Mouse (Mus musculus): Measurements from ENCODE around the gene Nfam1. TPM values are rescaled to one million over a fixed set of nuclear protein-coding genes. Genes with fewer than 3 reads are reported as not detected.

Nfam1 gene
- total RNA-seq, 1 experiment from 2014 or later: 242 TPM

GRCm38 (mm10) chr15:82968449-82968848 lies 64.7 kb downstream of the Nfam1 start:
- ATAC-seq (ENCODE audit: extremely low read depth, insufficient number of reproducible peaks, low FRiP score, poor library complexity, severe bottlenecking): no peak

- no peak for ATAC-seq (ENCODE audit: extremely low read depth, insufficient number of reproducible peaks, low FRiP score, poor library complexity, severe bottlenecking)
These were observed 65.2 kb downstream of the Nfam1 start for GRCm38 (mm10) chr15:82967947-82968346.

- no peak for ATAC-seq (ENCODE audit: extremely low read depth, insufficient number of reproducible peaks, low FRiP score, poor library complexity, severe bottlenecking)
These were observed 68.8 kb downstream of the Nfam1 start for GRCm38 (mm10) chr15:82964266-82964825.

GRCm38 (mm10) chr15:82963556-82964156 lies 69.5 kb downstream of the Nfam1 start:
- no peak for ATAC-seq (ENCODE audit: extremely low read depth, insufficient number of reproducible peaks, low FRiP score, poor library complexity, severe bottlenecking)

GRCm38 (mm10) chr15:82963090-82963489 lies 70.0 kb downstream of the Nfam1 start:
- ATAC-seq (ENCODE audit: extremely low read depth, insufficient number of reproducible peaks, low FRiP score, poor library complexity, severe bottlenecking): no peak

- ATAC-seq (ENCODE audit: extremely low read depth, insufficient number of reproducible peaks, low FRiP score, poor library complexity, severe bottlenecking): no peak
These were observed 70.6 kb downstream of the Nfam1 start for GRCm38 (mm10) chr15:82962536-82962935.

GRCm38 (mm10) chr15:82960786-82961561 lies 72.1 kb downstream of the Nfam1 start:
- ATAC-seq (ENCODE audit: extremely low read depth, insufficient number of reproducible peaks, low FRiP score, poor library complexity, severe bottlenecking): no peak

- no peak for ATAC-seq (ENCODE audit: extremely low read depth, insufficient number of reproducible peaks, low FRiP score, poor library complexity, severe bottlenecking)
These were observed 74.0 kb downstream of the Nfam1 start for GRCm38 (mm10) chr15:82959151-82959550.

- no peak for ATAC-seq (ENCODE audit: extremely low read depth, insufficient number of reproducible peaks, low FRiP score, poor library complexity, severe bottlenecking)
These were observed 74.8 kb downstream of the Nfam1 start for GRCm38 (mm10) chr15:82958253-82958701.

GRCm38 (mm10) chr15:82956721-82957120 lies 76.4 kb downstream of the Nfam1 start:
- ATAC-seq (ENCODE audit: extremely low read depth, insufficient number of reproducible peaks, low FRiP score, poor library complexity, severe bottlenecking): no peak

GRCm38 (mm10) chr15:82956310-82956709 lies 76.8 kb downstream of the Nfam1 start:
- no peak for ATAC-seq (ENCODE audit: extremely low read depth, insufficient number of reproducible peaks, low FRiP score, poor library complexity, severe bottlenecking)

GRCm38 (mm10) chr15:82955286-82955685 lies 77.8 kb downstream of the Nfam1 start:
- no peak for ATAC-seq (ENCODE audit: extremely low read depth, insufficient number of reproducible peaks, low FRiP score, poor library complexity, severe bottlenecking)

GRCm38 (mm10) chr15:82954034-82954433 lies 79.1 kb downstream of the Nfam1 start:
- ATAC-seq (ENCODE audit: extremely low read depth, insufficient number of reproducible peaks, low FRiP score, poor library complexity, severe bottlenecking): no peak

GRCm38 (mm10) chr15:82953096-82953495 lies 80.0 kb downstream of the Nfam1 start:
- ATAC-seq (ENCODE audit: extremely low read depth, insufficient number of reproducible peaks, low FRiP score, poor library complexity, severe bottlenecking): no peak

- no peak for ATAC-seq (ENCODE audit: extremely low read depth, insufficient number of reproducible peaks, low FRiP score, poor library complexity, severe bottlenecking)
These were observed 80.8 kb downstream of the Nfam1 start for GRCm38 (mm10) chr15:82952292-82952705.

- ATAC-seq (ENCODE audit: extremely low read depth, insufficient number of reproducible peaks, low FRiP score, poor library complexity, severe bottlenecking): no peak
These were observed 82.9 kb downstream of the Nfam1 start for GRCm38 (mm10) chr15:82950246-82950645.

GRCm38 (mm10) chr15:82947431-82947830 lies 85.7 kb downstream of the Nfam1 start:
- no peak for ATAC-seq (ENCODE audit: extremely low read depth, insufficient number of reproducible peaks, low FRiP score, poor library complexity, severe bottlenecking)

- ATAC-seq (ENCODE audit: extremely low read depth, insufficient number of reproducible peaks, low FRiP score, poor library complexity, severe bottlenecking): no peak
These were observed 88.5 kb downstream of the Nfam1 start for GRCm38 (mm10) chr15:82944479-82945195.
